Mouse (Mus musculus) Patski (cell line): ENCODE results near the gene Clip2. TPM values are rescaled to one million over a fixed set of nuclear protein-coding genes. Genes with fewer than 3 reads are reported as not detected.

Experiments used
- ATAC-seq: fragments of 100-300 bp; one replicate; pipeline ENCODE4 v1.8.0; 2021
- CTCF ChIA-PET: fragments of 350-600 bp; sonication (Branson Sonifier 250); formaldehyde crosslinking; loops from one replicate; lab custom pipeline; 2022; ENCODE audit warnings: inconsistent platforms; lab: Charles Lee
- POLR2A ChIA-PET: fragments of 350-600 bp; sonication (Branson Sonifier 250); formaldehyde crosslinking; loops from one replicate; lab custom pipeline; 2022; ENCODE audit warnings: antibody characterized with exemption, inconsistent platforms; lab: Charles Lee
- DNase-seq: peaks from one replicate; pipeline ENCODE4 v3.0.0-alpha.2; 2011; ENCODE audit warnings: low read depth, low spot score
- H3K27me3 ChIP-seq: fragments of 371-371 bp; one replicate; pipeline ENCODE4 v1.5.1; 2021
- CTCF ChIP-seq: fragments of 100-300 bp; IDR thresholded peaks from one replicate; pipeline ENCODE4 v1.5.1; 2021
- in situ Hi-C: fragments of 300-500 bp; cut with MboI; formaldehyde crosslinking; loops from 3 replicates; pipeline ENCODE4 v1.11.1; 2018; ENCODE audit warnings: low pct_unique_long_range_greater_than_20kb, mixed read lengths
- polyA plus RNA-seq: library from polyadenylated mRNA; unstranded; gene quantifications from one replicate; pipeline ENCODE4 v1.2.3, GENCODE M21; 2021

Gene Clip2
- polyA plus RNA-seq, 1 experiment from 2014 or later, result 33.8 TPM

GRCm38 (mm10) chr5:134510266-134510665 is 42.0 kb downstream of the Clip2 start:
- ATAC-seq (no peak), DNase-seq (no peak)
- no peaks in the 10 kb centered on the region for H3K27me3 ChIP-seq
- ChIA-PET CTCF (interaction anchor here (0.8 to 2.6 kb wide), 3 partner anchors 10 to 73 kb away, joined by 3 to 10 read pairs (median 3); no protein-coding TSS in a partner anchor), POLR2A (interaction anchor here (0.7 to 1.4 kb wide), 2 partner anchors 42 to 73 kb away, joined by 3 to 7 read pairs; partner anchors contain the start of gene Clip2)
- TF ChIP-seq CTCF, result no peak
- in situ Hi-C loops, result no loop called here

- CTCF ChIA-PET, result interaction anchor here (1.1 to 2.6 kb wide), 3 partner anchors 14 to 74 kb away, joined by 3 to 10 read pairs (median 5); no protein-coding TSS in a partner anchor
- no peak for TF ChIP-seq CTCF
- ATAC-seq, result no peak
- in situ Hi-C loops, result no loop called here
- POLR2A ChIA-PET, result interaction anchor here (1.0 kb wide), 1 partner anchor 108 kb away, joined by 3 read pairs; no protein-coding TSS in a partner anchor
- no peaks in the 10 kb centered on the region for H3K27me3 ChIP-seq
- no peak for DNase-seq
Measured at GRCm38 (mm10) chr5:134508965-134509364, 43.3 kb downstream of the Clip2 start.

DNA sequence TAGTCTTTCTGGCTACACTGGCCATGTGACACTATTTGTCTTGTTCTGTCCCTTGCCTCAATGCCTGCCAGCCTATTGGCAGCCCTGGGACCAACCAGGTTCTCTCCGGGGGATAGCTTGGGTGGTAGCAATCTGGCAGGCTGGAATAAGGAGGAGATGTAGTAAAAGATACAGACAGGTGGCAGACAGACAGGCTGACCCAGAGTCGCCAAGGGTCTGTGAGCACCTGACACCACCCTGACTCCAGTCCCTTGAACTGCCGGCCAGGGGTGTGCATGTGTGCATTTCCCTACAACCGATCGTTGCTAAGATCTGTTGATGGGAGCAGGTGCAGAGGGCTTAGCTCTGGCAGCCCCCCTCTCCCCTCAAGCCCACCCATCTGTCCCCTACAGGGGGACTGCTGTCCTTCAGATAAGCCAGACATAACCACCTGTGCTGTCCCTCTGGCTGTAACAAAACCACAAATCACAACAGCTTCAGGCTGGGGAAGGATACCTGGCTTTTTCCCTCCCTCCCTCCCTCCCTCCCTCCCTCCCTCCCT is 44.3 kb downstream of the Clip2 start:
- H3K27me3 ChIP-seq, result no peaks in the 10 kb centered on the region
- no peak for ATAC-seq
- no peak for DNase-seq
- POLR2A ChIA-PET, result interaction anchor here (1.0 kb wide), 1 partner anchor 112 kb away, joined by 3 read pairs; no protein-coding TSS in a partner anchor
- no peak for TF ChIP-seq CTCF
- CTCF ChIA-PET, result interaction anchor here (1.2 to 1.4 kb wide), 3 partner anchors 14 to 109 kb away, joined by 3 to 7 read pairs (median 3); no protein-coding TSS in a partner anchor
- in situ Hi-C loops, result no loop called here

GRCm38 (mm10) chr5:134507307-134507706 is 44.9 kb downstream of the Clip2 start:
- no peaks in the 10 kb centered on the region for H3K27me3 ChIP-seq
- POLR2A ChIA-PET, result interaction anchor here (1.0 kb wide), 1 partner anchor 112 kb away, joined by 3 read pairs; no protein-coding TSS in a partner anchor
- DNase-seq (peak; percentile 22), ATAC-seq (no peak)
- peak; percentile 97 for TF ChIP-seq CTCF
- CTCF ChIA-PET, result interaction anchor here (0.7 to 1.4 kb wide), 4 partner anchors 13 to 110 kb away, joined by 3 to 7 read pairs (median 3); no protein-coding TSS in a partner anchor
- in situ Hi-C loops, result no loop called here

DNA sequence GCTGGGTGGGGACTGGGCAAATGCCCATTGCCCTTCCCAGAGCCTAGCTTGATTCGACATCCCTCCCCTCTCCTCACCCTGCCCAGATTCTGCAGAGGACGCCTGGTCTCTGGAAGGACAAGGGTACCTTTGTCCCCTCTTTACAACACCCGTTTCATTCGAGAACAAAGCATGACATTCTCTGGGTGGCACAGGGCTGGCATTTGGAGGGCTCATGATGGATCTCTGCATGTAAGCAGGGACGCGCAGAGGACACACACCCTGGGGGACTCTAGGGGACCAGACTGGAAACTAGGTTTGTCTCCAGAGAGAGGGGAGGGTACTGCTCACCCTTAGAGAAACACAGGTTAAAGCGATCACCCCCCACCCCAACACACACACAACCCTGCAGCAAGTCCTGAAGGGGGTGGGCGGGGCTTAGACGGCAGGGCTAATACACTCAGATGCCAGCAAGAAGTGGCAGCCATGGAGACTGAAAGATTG is 46.4 kb downstream of the Clip2 start:
- CTCF ChIA-PET, result no interaction called here
- ATAC-seq, result no peak

DNA sequence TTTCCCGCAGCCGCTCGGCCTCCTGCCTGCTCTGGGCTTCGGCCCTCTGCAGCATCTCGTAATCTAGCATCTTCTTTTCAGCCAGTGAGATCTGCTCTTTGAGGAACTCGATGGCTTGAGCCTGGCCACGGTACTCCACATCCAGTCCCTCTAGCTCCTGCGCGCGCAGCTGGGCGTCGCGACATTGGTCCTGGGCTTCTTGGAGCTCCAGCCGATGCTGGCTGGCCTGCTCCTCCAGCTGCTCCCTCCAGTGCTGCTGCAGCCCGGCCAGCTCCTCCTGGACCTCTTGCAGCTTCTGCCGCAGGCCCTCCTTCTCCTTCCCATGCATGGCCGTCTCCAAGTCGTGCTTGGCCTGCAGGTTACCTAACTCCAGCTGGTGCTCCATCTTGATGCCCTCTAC is 49.6 kb downstream of the Clip2 start:
- ATAC-seq, result no peak
- in situ Hi-C loops, result no loop called here
- POLR2A ChIA-PET, result no interaction called here

More for the DNA sequence above, 46.4 kb downstream of the Clip2 start:
- no peak for TF ChIP-seq CTCF
- H3K27me3 ChIP-seq, result no peaks in the 10 kb centered on the region
- POLR2A ChIA-PET, result no interaction called here
- no peak for DNase-seq
- in situ Hi-C loops, result no loop called here

GRCm38 (mm10) chr5:134501453-134501852 is 50.8 kb downstream of the Clip2 start:
- CTCF ChIA-PET, result interaction anchor here (0.8 to 5.6 kb wide), 8 partner anchors 9 to 190 kb away, joined by 3 to 41 read pairs (median 4); no protein-coding TSS in a partner anchor
- in situ Hi-C loops, result no loop called here
- no peak for DNase-seq

More for the DNA sequence above, 49.6 kb downstream of the Clip2 start:
- no peaks in the 10 kb centered on the region for H3K27me3 ChIP-seq
- CTCF ChIA-PET, result interaction anchor here (1.1 to 5.6 kb wide), 6 partner anchors 10 to 114 kb away, joined by 3 to 41 read pairs (median 4); no protein-coding TSS in a partner anchor
- no peak for DNase-seq
- TF ChIP-seq CTCF, result no peak

GRCm38 (mm10) chr5:134500681-134501080 is 51.6 kb downstream of the Clip2 start:
- no peak for ATAC-seq
- no peak for DNase-seq
- in situ Hi-C loops, result no loop called here
- H3K27me3 ChIP-seq, result no peaks in the 10 kb centered on the region
- ChIA-PET POLR2A (interaction anchor here (1.3 kb wide), 1 partner anchor 41 kb away, joined by 5 read pairs; no protein-coding TSS in a partner anchor), CTCF (interaction anchor here (0.6 to 5.6 kb wide), 14 partner anchors 8 to 116 kb away, joined by 3 to 41 read pairs (median 4); no protein-coding TSS in a partner anchor)
- TF ChIP-seq CTCF, result no peak

More at GRCm38 (mm10) chr5:134501453-134501852, 50.8 kb downstream of the Clip2 start:
- TF ChIP-seq CTCF, result peak; percentile 59
- no peaks in the 10 kb centered on the region for H3K27me3 ChIP-seq
- peak; percentile 14 for ATAC-seq
- POLR2A ChIA-PET, result interaction anchor here (1.3 kb wide), 1 partner anchor 40 kb away, joined by 5 read pairs; no protein-coding TSS in a partner anchor

DNA sequence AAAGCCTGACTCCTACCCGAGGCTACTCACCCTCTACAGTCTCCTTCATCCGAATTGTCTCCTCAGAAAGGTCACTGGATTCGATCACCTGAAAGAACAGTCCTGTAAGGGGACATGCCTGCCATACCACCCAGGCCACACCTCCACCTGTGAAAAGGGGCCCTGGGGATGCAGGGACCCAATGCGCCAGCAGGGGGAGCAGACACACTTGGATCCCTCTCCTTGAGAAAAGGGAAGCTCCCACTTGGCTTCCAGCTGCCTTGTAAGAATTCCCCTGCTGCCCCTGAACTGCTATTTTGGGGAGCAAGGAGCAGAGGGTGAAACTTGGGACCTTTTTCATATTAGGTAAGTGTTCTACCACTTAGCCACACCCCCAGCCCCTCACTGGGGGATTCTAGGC is 52.2 kb downstream of the Clip2 start:
- CTCF ChIA-PET, result interaction anchor here (0.6 to 5.6 kb wide), 14 partner anchors 7 to 125 kb away, joined by 3 to 41 read pairs (median 4); no protein-coding TSS in a partner anchor
- ATAC-seq (no peak), DNase-seq (no peak)
- no peaks in the 10 kb centered on the region for H3K27me3 ChIP-seq
- POLR2A ChIA-PET, result no interaction called here
- TF ChIP-seq CTCF, result peak; percentile 87
- in situ Hi-C loops, result no loop called here

- ATAC-seq, result no peak
- ChIA-PET POLR2A (no interaction called here), CTCF (interaction anchor here (1.0 to 8.6 kb wide), 4 partner anchors 16 to 120 kb away, joined by 3 to 63 read pairs (median 6); partner anchors contain the start of gene Rfc2)
- DNase-seq, result no peak
- H3K27me3 ChIP-seq, result no peaks in the 10 kb centered on the region
- in situ Hi-C loops, result loop anchor here (5.0 to 10.0 kb wide), 3 partner anchors 85 to 408 kb away; partner anchors contain the start of genes Rfc2 and Tmem270
- no peak for TF ChIP-seq CTCF
Measured at GRCm38 (mm10) chr5:134497026-134497425, 55.2 kb downstream of the Clip2 start.
